Mouse (Mus musculus): Measurements from ENCODE around the gene Slc37a1. TPM values are rescaled to one million over a fixed set of nuclear protein-coding genes. Genes with fewer than 3 reads are reported as not detected.

Gene Slc37a1
- polyA plus RNA-seq, 1 experiment from 2014 or later: 17.3 TPM

GRCm38 (mm10) chr17:31315993-31316392 lies 29.4 kb downstream of the Slc37a1 start:
- H3K27me3 ChIP-seq (ENCODE audit: insufficient read depth, poor library complexity, severe bottlenecking): no peaks in the 10 kb centered on the region
- no peaks in the 10 kb centered on the region for H3K9me3 ChIP-seq
- DNase-seq (ENCODE audit: low spot score): no peak
- 0 out of 2 replicates have a peak, but pooled peaks cover 10% of the 10 kb centered on the region for H3K36me3 ChIP-seq
- H3K27ac ChIP-seq: no peak overlapping the region
- 90% methylated on average over 6 of the region's 6 CpGs for WGBS
- peaks cover 44% of the 10 kb centered on the region for H3K4me1 ChIP-seq (replicated peaks)
- H3K4me3 ChIP-seq: no peak overlapping the region

- no peak for DNase-seq (ENCODE audit: low spot score)
- no peaks in the 10 kb centered on the region for H3K27me3 ChIP-seq (ENCODE audit: insufficient read depth, poor library complexity, severe bottlenecking)
- WGBS: 91% methylated on average over 3 of the region's 3 CpGs
- 0 out of 2 replicates have a peak, but pooled peaks cover 10% of the 10 kb centered on the region for H3K36me3 ChIP-seq
- no peaks in the 10 kb centered on the region for H3K9me3 ChIP-seq
- peaks cover 42% of the 10 kb centered on the region for H3K4me1 ChIP-seq (replicated peaks)
- H3K4me3 ChIP-seq: no peak overlapping the region
- no peak overlapping the region for H3K27ac ChIP-seq
Observed at GRCm38 (mm10) chr17:31316998-31317397, 30.4 kb downstream of the Slc37a1 start.

GRCm38 (mm10) chr17:31317521-31318272 lies 31.1 kb downstream of the Slc37a1 start:
- H3K4me3 ChIP-seq: no peak overlapping the region
- WGBS: 49% methylated on average over 22 of the region's 22 CpGs

GRCm38 (mm10) chr17:31318906-31319767 lies 32.5 kb downstream of the Slc37a1 start:
- Histone ChIP-seq H3K27me3 (ENCODE audit: insufficient read depth, poor library complexity, severe bottlenecking) (no peaks in the 10 kb centered on the region), H3K36me3 (peaks cover 16% of the 10 kb centered on the region; the same call in 1 of the 2 replicates), H3K27ac (no peak overlapping the region), H3K9me3 (no peaks in the 10 kb centered on the region), H3K4me3 (no peak overlapping the region), H3K4me1 (replicated peaks) (peaks cover 22% of the 10 kb centered on the region)
- 91% methylated on average over 19 of the region's 19 CpGs for WGBS
- no peak for DNase-seq (ENCODE audit: low spot score)

More at GRCm38 (mm10) chr17:31317521-31318272, 31.1 kb downstream of the Slc37a1 start:
- no peaks in the 10 kb centered on the region for H3K27me3 ChIP-seq (ENCODE audit: insufficient read depth, poor library complexity, severe bottlenecking)
- DNase-seq (ENCODE audit: low spot score): no peak
- peaks cover 35% of the 10 kb centered on the region for H3K4me1 ChIP-seq (replicated peaks)
- peaks cover 16% of the 10 kb centered on the region; the same call in 1 of the 2 replicates for H3K36me3 ChIP-seq
- no peak overlapping the region for H3K27ac ChIP-seq
- no peaks in the 10 kb centered on the region for H3K9me3 ChIP-seq

- 82% methylated on average over 12 of the region's 12 CpGs for WGBS
- H3K27ac ChIP-seq: no peak overlapping the region
- no peaks in the 10 kb centered on the region for H3K9me3 ChIP-seq
- peaks cover 19% of the 10 kb centered on the region; the same call in 1 of the 2 replicates for H3K36me3 ChIP-seq
- DNase-seq (ENCODE audit: low spot score): no peak
- H3K27me3 ChIP-seq (ENCODE audit: insufficient read depth, poor library complexity, severe bottlenecking): no peaks in the 10 kb centered on the region
- peaks cover 23% of the 10 kb centered on the region for H3K4me1 ChIP-seq (replicated peaks)
- no peak overlapping the region for H3K4me3 ChIP-seq
Observed at GRCm38 (mm10) chr17:31321425-31321824, 34.8 kb downstream of the Slc37a1 start.

GRCm38 (mm10) chr17:31322446-31322845 lies 35.9 kb downstream of the Slc37a1 start:
- Histone ChIP-seq H3K4me1 (replicated peaks) (peaks cover 32% of the 10 kb centered on the region), H3K4me3 (no peak overlapping the region), H3K27me3 (ENCODE audit: insufficient read depth, poor library complexity, severe bottlenecking) (no peaks in the 10 kb centered on the region), H3K9me3 (no peaks in the 10 kb centered on the region), H3K36me3 (peaks cover 12% of the 10 kb centered on the region; the same call in 1 of the 2 replicates), H3K27ac (no peak overlapping the region)
- 91% methylated on average over 4 of the region's 4 CpGs for WGBS
- DNase-seq (ENCODE audit: low spot score): no peak

- H3K4me1 ChIP-seq (replicated peaks): peaks cover 25% of the 10 kb centered on the region
- H3K27me3 ChIP-seq (ENCODE audit: insufficient read depth, poor library complexity, severe bottlenecking): no peaks in the 10 kb centered on the region
- no peak overlapping the region for H3K4me3 ChIP-seq
- no peak for DNase-seq (ENCODE audit: low spot score)
- no peaks in the 10 kb centered on the region for H3K9me3 ChIP-seq
- WGBS: 89% methylated on average over 4 of the region's 4 CpGs
- peaks cover 12% of the 10 kb centered on the region; the same call in 1 of the 2 replicates for H3K36me3 ChIP-seq
- H3K27ac ChIP-seq: no peak overlapping the region
Observed at GRCm38 (mm10) chr17:31323379-31323778, 36.8 kb downstream of the Slc37a1 start.

GRCm38 (mm10) chr17:31324227-31324626 lies 37.6 kb downstream of the Slc37a1 start:
- DNase-seq (ENCODE audit: low spot score): no peak
- WGBS: 91% methylated on average over 8 of the region's 8 CpGs
- Histone ChIP-seq H3K9me3 (no peaks in the 10 kb centered on the region), H3K27me3 (ENCODE audit: insufficient read depth, poor library complexity, severe bottlenecking) (no peaks in the 10 kb centered on the region), H3K27ac (0 out of 2 replicates have a peak overlapping the region, but pooled peaks have one; percentile 25), H3K4me1 (replicated peaks) (peaks cover 25% of the 10 kb centered on the region), H3K36me3 (peaks cover 12% of the 10 kb centered on the region; the same call in 1 of the 2 replicates), H3K4me3 (no peak overlapping the region)

- 67% methylated on average over 13 of the region's 13 CpGs for WGBS
- peaks cover 34% of the 10 kb centered on the region for H3K4me1 ChIP-seq (replicated peaks)
Observed at GRCm38 (mm10) chr17:31325451-31326219, 39.0 kb downstream of the Slc37a1 start.

GRCm38 (mm10) chr17:31326220-31326852 lies 39.7 kb downstream of the Slc37a1 start:
- H3K4me1 ChIP-seq (replicated peaks): peaks cover 35% of the 10 kb centered on the region
- H3K27ac ChIP-seq: 0 out of 2 replicates have a peak overlapping the region, but pooled peaks have one; percentile 3
- peaks cover 9% of the 10 kb centered on the region; the same call in 1 of the 2 replicates for H3K36me3 ChIP-seq
- 37% methylated on average over 9 of the region's 9 CpGs for WGBS
- H3K9me3 ChIP-seq: no peaks in the 10 kb centered on the region
- no peak overlapping the region; the same call in 1 of the 2 replicates for H3K4me3 ChIP-seq
- H3K27me3 ChIP-seq (ENCODE audit: insufficient read depth, poor library complexity, severe bottlenecking): no peaks in the 10 kb centered on the region
- DNase-seq (ENCODE audit: low spot score): no peak

More at GRCm38 (mm10) chr17:31325451-31326219, 39.0 kb downstream of the Slc37a1 start:
- Histone ChIP-seq H3K9me3 (no peaks in the 10 kb centered on the region), H3K27ac (peak overlapping the region; percentile 16; the same call in 1 of the 2 replicates), H3K27me3 (ENCODE audit: insufficient read depth, poor library complexity, severe bottlenecking) (no peaks in the 10 kb centered on the region), H3K36me3 (peaks cover 9% of the 10 kb centered on the region; the same call in 1 of the 2 replicates), H3K4me3 (no peak overlapping the region)
- DNase-seq (ENCODE audit: low spot score): peak; percentile 68

GRCm38 (mm10) chr17:31328466-31328865 lies 41.9 kb downstream of the Slc37a1 start:
- DNase-seq (ENCODE audit: low spot score): no peak
- H3K27me3 ChIP-seq (ENCODE audit: insufficient read depth, poor library complexity, severe bottlenecking): no peaks in the 10 kb centered on the region
- H3K36me3 ChIP-seq: 0 out of 2 replicates have a peak, but pooled peaks cover 4% of the 10 kb centered on the region
- peaks cover 35% of the 10 kb centered on the region for H3K4me1 ChIP-seq (replicated peaks)
- WGBS: 76% methylated on average over 4 of the region's 4 CpGs
- no peaks in the 10 kb centered on the region for H3K9me3 ChIP-seq
- no peak overlapping the region for H3K4me3 ChIP-seq
- H3K27ac ChIP-seq: no peak overlapping the region
